Comparison of ENCODE assay signal across 37 mouse cellular contexts in genomic region chr2:102446851-102447250, GRCm38 (mm10). TPM values are rescaled to one million over a fixed set of nuclear protein-coding genes. Genes with fewer than 3 reads are reported as not detected.
"Had no signal": no experiment of that assay in that cellular context is flagged by ENCODE, and none has a peak within 500 bp of the region (broad histone marks: within the 10 kb centered on the region; RNA-seq: fewer than 3 reads in every experiment).

No protein-coding gene starts in this region.

- H3K27ac ChIP-seq: limb, embryonic 10.5 days; limb, embryonic 12.5 days; limb, embryonic 13.5 days; limb, embryonic 15.5 days; liver, embryonic 12.5 days; liver, embryonic 13.5 days; liver, embryonic 14.5 days; liver, embryonic 15.5 days; lung, embryonic 15.5 days; macrophage; midbrain, embryonic 10.5 days; midbrain, embryonic 12.5 days; midbrain, embryonic 13.5 days; midbrain, embryonic 15.5 days; neural tube, embryonic 12.5 days; neural tube, embryonic 13.5 days had no signal

- H3K4me3 ChIP-seq: limb, embryonic 10.5 days; limb, embryonic 12.5 days; limb, embryonic 13.5 days; limb, embryonic 15.5 days; liver, embryonic 12.5 days; liver, embryonic 13.5 days; liver, embryonic 15.5 days; lung, embryonic 15.5 days; megakaryocyte, embryonic 14.5 days; midbrain, embryonic 10.5 days; midbrain, embryonic 12.5 days; midbrain, embryonic 13.5 days; midbrain, embryonic 15.5 days; myocyte; neural tube, embryonic 12.5 days; neural tube, embryonic 13.5 days had no signal

- H3K9me3 ChIP-seq: limb, embryonic 10.5 days; limb, embryonic 12.5 days; limb, embryonic 15.5 days; liver, embryonic 12.5 days; liver, embryonic 13.5 days; liver, embryonic 15.5 days; lung, embryonic 15.5 days; megakaryocyte, embryonic 14.5 days; midbrain, embryonic 10.5 days; midbrain, embryonic 13.5 days; midbrain, embryonic 15.5 days; neural tube, embryonic 12.5 days; neural tube, embryonic 13.5 days had no signal

- H3K27me3 ChIP-seq: limb, embryonic 12.5 days; limb, embryonic 13.5 days; limb, embryonic 15.5 days; lung, embryonic 15.5 days; midbrain, embryonic 12.5 days; midbrain, embryonic 13.5 days; midbrain, embryonic 15.5 days; neural tube, embryonic 12.5 days; neural tube, embryonic 13.5 days had no signal

- ATAC-seq: liver, embryonic 12.5 days; liver, postnatal 0 days; lung, postnatal 0 days; midbrain, embryonic 13.5 days; midbrain, embryonic 15.5 days; midbrain, embryonic 16.5 days had no signal

- H3K9ac ChIP-seq: limb, embryonic 12.5 days; limb, embryonic 13.5 days; limb, embryonic 15.5 days; liver, embryonic 12.5 days; liver, embryonic 13.5 days; liver, embryonic 14.5 days; liver, embryonic 15.5 days; liver, postnatal 0 days; lung, embryonic 14.5 days; lung, embryonic 15.5 days; midbrain, embryonic 12.5 days; midbrain, embryonic 13.5 days; midbrain, embryonic 15.5 days; neural tube, embryonic 12.5 days; neural tube, embryonic 13.5 days had no signal

- H3K36me3 ChIP-seq: limb, embryonic 12.5 days; limb, embryonic 13.5 days; limb, embryonic 15.5 days; liver, embryonic 12.5 days; liver, embryonic 13.5 days; liver, embryonic 15.5 days; lung, embryonic 15.5 days; midbrain, embryonic 15.5 days had no signal

- H3K4me2 ChIP-seq: limb, embryonic 12.5 days; limb, embryonic 15.5 days; liver, embryonic 11.5 days; liver, embryonic 12.5 days; liver, embryonic 13.5 days; liver, embryonic 15.5 days; lung, embryonic 14.5 days; lung, embryonic 15.5 days; midbrain, embryonic 11.5 days; midbrain, embryonic 12.5 days; midbrain, embryonic 15.5 days; neural tube, embryonic 12.5 days had no signal

- DNase-seq: left cerebral cortex, postnatal 4 days; liver; liver, embryonic 13.5 days; liver, postnatal 0 days; lung, adult 18-20 months; lung, adult 2 months; lung, embryonic 14.5 days; lung, postnatal 10 days; lung, postnatal 14 days; lung, postnatal 36 days; lung, postnatal 4 days; midbrain, embryonic 14.5 days had no signal

RNA-seq across cellular contexts. Expression of gene Fjx1, which starts 5.4 kb away (rescaled TPM):
- total RNA-seq: liver, adult 2 months; megakaryocyte, adult 5-6 weeks; megakaryocyte-erythroid progenitor cell, adult 5-6 weeks; monocyte, adult 5-6 weeks had no signal
- polyA plus RNA-seq: macrophage had no signal
